Mouse (Mus musculus) small intestine, adult 2 months (tissue): ENCODE data around the gene Cyp2d26.

ENCODE experiments used
- CTCF ChIP-seq: fragments of 200-500 bp; IDR thresholded peaks from 2 replicates; pipeline ENCODE4 v1.5.1; 2012; ENCODE audit warnings: low read depth, mild to moderate bottlenecking, control low read depth, inconsistent platforms, low read length, moderate library complexity, mixed read lengths; ENCODE audit not compliant: insufficient replicate concordance, insufficient read length; ENCODE audit errors: extremely low read depth
- POLR2A ChIP-seq: fragments of 200-500 bp; IDR thresholded peaks from 2 replicates; pipeline ENCODE4 v1.6.1; 2012; ENCODE audit warnings: low read depth, mild to moderate bottlenecking, control low read depth, inconsistent platforms, low read length, moderate library complexity

- no peak for TF ChIP-seq CTCF
- no peak for TF ChIP-seq POLR2A
These were observed 13.1 kb upstream of the Cyp2d26 start for GRCm38 (mm10) chr15:82806969-82807763.
